Mouse (Mus musculus) embryonic facial prominence, embryonic 13.5 days (tissue): ENCODE results near the gene C530008M17Rik. TPM values are rescaled to one million over a fixed set of nuclear protein-coding genes. Genes with fewer than 3 reads are reported as not detected.

ENCODE experiments used
- polyA plus RNA-seq: library from polyadenylated mRNA; unstranded; fragments of >200 nt; fragmentation: Nextera tagmentation; extraction: Ambion mirVana; gene quantifications from 2 replicates; pipeline ENCODE4 v1.2.1, GENCODE M21; 2015

The C530008M17Rik gene
- polyA plus RNA-seq, 1 experiment from 2014 or later = 20.3 TPM

Other genes starting within 250 kb of the C530008M17Rik start
- not detected in 2 replicates for gene Gm7271, start 172.5 kb upstream of the C530008M17Rik start, polyA plus RNA-seq
- gene Exoc1, start 127.2 kb upstream of the C530008M17Rik start, polyA plus RNA-seq = 37.4 and 38.2 TPM in 2 replicates
- 10.1 and 10.9 TPM in 2 replicates for gene Cep135, start 67.8 kb upstream of the C530008M17Rik start, polyA plus RNA-seq
- 21.4 and 26.0 TPM in 2 replicates for gene Aasdh, start 249.0 kb downstream of the C530008M17Rik start, polyA plus RNA-seq